Mouse (Mus musculus): Measurements from ENCODE around the gene Smad3.

- TF ChIP-seq FLI1 (IDR thresholded peaks at IDR 0.05; ENCODE audit: low read length), result no peak
- TF ChIP-seq GATA1 (IDR thresholded peaks at IDR 0.05; ENCODE audit: borderline replicate concordance, low read length), result no peak
These were observed 84.8 kb downstream of the Smad3 start for GRCm38 (mm10) chr9:63672797-63673493.
